Mouse (Mus musculus): ENCODE data around the gene Kat8.
A peak's percentile ranks its signal among the peaks of the same experiment; 100 is the strongest.

The Kat8 gene

DNA sequence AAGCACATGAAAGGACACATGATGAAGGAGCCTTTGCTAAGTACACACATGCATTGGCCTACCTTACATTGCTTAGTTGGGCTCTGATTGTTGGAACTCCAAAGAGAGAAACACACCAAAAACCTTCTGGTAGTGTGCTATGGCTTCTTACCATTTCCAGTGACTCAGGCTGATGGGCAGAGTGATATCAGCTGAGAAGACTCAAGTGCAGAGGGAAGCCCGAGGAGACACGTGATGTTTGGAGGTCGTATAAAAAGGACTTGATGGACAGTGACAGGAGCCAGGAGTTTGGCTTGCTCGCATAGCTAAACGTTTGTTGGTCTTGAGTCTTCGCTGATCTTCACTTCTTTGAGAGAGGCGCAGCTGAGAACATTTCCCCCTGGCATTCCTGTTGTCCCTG lies 14.8 kb upstream of the Kat8 start:
- DNase-seq (ENCODE audit: low spot score), result no peak

DNA sequence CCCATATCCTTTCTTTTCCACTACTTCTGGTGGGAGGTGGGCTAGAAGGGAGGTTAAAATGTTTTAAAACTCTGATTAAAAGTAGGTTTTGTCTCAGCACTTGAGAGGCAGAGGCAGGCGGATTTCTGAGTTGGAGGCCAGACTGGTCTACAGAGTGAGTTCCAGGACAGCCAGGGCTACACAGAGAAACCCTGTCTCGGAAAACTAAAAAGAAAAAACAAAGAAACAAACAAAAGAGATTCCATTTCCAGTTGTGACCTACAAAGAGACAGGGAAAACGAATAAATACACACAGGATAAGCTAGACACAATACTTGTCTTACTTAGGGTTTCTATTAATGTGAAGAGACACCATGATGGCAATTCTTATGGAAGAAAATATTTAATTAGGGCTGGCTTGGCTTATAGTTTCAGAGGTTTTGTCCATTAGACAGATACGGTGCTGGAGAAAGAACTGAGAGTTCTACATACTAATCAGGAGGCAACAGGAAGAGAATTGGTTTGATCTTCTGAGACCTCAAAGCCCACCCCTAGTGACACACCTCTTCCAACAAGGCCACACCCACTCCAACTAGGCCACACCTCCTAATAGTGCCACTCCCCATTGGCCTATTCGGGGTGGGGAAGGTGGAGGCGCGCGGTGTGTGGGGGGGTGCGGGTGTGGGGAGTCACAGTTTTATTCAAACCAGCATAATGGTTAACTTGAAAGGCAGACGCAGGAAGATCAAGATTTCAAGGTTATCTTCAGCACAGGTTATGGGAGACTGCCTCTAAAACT lies 13.9 kb upstream of the Kat8 start:
- DNase-seq (ENCODE audit: low spot score), result no peak

DNA sequence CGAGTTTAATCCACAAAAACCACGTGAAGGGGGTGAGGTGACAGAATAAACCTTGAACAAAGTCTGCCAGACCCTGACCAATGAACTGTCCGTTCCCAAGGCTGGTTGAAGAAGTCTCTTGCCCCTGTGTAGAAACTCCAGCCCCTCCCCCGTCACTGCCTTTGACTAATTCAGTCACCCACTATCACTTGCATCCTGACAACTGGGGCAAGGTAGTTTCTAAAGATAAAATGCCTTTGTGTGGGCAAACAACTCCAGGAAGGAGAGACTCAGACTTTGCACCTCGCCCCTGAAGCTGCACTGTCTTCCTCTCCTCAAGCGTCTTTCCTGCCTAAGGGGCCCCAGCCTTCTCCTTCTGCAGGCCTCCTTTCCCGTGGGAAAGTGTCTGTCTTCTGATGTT lies 12.3 kb upstream of the Kat8 start:
- DNase-seq (ENCODE audit: low spot score), result no peak

DNA sequence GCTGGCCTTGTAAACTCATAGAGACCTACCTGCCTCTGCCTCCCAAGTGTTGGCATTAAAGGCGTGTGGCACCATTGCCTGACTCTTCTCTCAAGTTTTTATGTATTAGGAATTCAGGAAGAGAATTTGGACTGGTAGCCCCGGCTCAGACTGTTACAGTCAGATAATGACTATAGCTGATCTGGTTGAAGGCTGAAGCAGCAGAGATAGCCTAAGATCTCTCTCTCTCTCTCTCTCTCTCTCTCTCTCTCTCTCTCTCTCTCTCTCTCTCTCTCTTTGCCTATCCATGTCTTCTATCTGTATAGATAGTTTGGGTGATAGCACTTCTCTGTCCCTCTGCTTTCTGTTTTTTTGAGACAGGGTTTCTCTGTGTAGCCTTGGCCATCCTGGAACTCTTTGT lies 10.5 kb upstream of the Kat8 start:
- DNase-seq (ENCODE audit: low spot score), result no peak

DNA sequence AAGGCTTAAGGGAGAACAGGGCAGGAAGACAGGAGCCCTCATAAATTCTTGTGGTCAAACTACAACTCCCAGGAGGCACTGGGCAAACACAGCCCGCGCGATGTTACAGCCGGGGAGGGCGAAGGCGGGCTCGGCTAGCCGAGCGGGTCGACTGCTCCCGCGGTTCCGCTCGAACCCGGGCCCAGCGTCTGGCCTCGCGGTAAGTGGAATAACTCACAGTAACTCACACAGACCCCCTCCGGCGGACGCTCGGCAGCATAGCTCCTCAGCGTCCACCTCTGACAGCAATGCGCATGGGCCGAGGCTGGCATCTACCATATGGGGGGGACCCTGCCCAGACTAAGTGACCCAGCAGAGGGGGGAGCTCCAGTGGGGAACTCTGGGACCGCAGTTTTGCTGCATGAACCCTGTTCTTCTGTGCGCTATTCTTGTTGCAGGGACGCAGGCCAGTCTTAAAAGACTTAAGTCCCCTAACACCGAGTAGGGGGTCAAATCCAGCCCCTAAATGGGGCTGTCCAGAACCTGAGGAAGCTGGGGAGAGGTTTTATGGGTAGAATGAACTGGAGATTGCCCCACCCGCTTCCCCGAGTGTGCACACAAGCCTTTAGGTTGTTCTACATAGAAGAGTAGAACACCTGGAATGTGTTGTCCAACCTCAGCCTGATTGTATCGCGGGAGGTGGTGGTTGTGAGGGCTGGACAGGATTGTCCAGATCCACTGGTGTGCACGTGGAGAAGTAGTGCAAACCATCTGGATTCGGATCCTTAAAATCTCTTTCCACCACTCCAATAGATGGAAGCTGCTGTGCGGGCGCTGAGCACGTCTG lies 8.1 kb upstream of the Kat8 start, which contains the start of gene Bckdk:
Gene Bckdk (plus strand): TSS at position 112 of the 826 bp plus-strand sequence.
- DNase-seq (ENCODE audit: low spot score), result peak; percentile 71

DNA sequence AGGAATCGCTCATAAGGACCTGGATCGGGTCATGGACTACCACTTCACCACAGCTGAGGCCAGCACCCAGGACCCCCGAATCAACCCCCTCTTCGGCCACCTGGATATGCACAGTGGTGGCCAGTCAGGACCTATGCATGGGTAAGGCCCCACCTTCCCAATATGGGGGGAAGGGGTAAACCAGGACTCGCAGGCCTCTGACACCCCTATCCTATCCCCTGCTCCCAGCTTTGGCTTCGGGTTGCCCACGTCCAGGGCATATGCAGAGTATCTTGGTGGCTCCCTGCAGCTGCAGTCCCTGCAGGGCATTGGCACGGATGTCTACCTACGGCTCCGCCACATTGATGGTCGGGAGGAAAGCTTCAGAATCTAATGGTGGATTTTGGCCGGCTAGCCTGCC lies 4.4 kb upstream of the Kat8 start:
- DNase-seq (ENCODE audit: low spot score), result no peak

DNA sequence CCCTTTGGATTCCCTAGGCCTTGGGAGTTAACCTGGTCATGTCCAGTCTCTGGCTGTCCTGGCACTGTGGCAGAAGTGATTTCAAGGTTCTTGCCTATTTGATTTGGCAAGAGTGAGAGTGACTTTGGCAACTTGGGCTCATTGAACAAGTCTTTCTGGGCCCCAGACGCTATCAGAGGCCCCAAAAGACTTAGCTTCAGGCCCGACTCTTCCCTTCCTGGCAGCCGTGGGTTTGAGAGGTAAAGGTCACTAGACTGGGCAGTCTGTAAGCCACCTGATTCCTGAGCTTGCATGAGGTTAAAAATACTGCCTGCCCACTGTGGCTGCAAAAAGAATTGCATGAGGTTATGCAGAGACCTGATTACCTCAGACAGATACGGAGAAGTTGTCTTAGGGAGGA lies 3.7 kb upstream of the Kat8 start:
- peak; percentile 39 for DNase-seq (ENCODE audit: low spot score)

- DNase-seq (ENCODE audit: low spot score), result no peak
These were observed 622 bp downstream of the Kat8 start for GRCm38 (mm10) chr7:127912938-127913337.

- DNase-seq (ENCODE audit: low spot score), result no peak
These were observed 3.0 kb downstream of the Kat8 start for GRCm38 (mm10) chr7:127915293-127915692.

DNA sequence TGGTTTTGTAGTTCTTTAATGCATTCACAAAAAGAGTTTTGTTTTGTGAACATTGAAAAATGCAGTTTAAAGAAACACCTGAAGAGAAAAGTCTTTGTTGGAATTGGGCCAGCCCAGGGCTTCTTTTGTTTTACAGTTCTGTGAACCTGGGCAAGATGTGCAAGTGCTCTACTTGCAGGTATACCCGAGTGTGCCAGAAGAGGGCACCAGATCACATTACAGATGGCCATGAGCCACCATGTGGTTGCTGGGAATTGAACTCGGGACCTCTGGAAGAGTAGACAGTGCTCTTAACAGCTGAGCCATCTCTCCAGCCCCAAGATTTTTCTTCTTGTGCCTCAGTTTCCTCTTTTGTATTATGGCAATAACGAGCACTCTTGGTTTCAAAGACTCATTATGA lies 5.9 kb downstream of the Kat8 start:
- peak; percentile 34 for DNase-seq (ENCODE audit: low spot score)

DNA sequence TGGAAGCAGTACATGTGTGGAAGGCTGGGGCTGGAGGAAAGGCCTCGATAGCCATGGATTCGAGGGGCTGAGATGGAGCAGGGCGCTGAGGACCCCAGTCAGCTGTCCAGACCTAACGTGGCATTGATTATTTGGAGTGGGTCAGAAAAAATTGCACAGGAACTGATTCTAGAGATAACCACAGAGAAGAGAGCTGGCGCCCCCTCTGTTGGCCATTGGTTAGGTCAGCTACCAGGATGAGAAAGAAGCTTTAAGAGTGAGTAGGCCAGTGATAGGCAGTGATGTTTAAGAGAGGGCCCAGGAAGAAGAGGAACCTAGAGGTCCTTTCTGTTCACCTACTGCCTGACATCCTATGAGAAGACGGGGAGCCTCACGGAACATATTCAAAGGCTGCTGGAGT lies 7.0 kb downstream of the Kat8 start:
- no peak for DNase-seq (ENCODE audit: low spot score)

DNA sequence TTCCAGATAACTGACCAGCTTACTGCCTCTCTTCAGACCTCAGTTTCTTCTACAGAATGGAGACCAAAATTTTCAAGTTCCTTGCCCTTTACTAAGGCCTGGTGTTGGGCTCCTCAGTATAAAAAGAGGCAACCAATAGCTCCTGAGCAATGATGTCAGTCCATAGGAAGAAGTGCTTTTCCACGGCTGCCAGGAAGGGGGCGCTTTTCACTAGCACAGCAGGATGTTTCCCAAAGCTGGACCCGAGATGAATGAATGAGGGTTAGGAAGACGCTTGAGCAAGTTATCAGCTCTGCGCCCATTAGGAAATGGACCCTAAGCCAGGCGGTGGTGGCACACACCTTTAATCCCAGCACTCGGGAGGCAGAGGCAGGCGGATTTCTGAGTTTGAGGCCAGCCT lies 9.2 kb downstream of the Kat8 start:
- DNase-seq (ENCODE audit: low spot score), result peak; percentile 23

GRCm38 (mm10) chr7:127922451-127923275 lies 10.3 kb downstream of the Kat8 start:
- no peak for DNase-seq (ENCODE audit: low spot score)

GRCm38 (mm10) chr7:127923714-127924113 lies 11.4 kb downstream of the Kat8 start:
- peak; percentile 58 for DNase-seq (ENCODE audit: low spot score)

- DNase-seq (ENCODE audit: low spot score), result no peak
These were observed 12.9 kb downstream of the Kat8 start for GRCm38 (mm10) chr7:127925252-127925651.

GRCm38 (mm10) chr7:127926066-127926465 lies 13.8 kb downstream of the Kat8 start:
- no peak for DNase-seq (ENCODE audit: low spot score)

- no peak for DNase-seq (ENCODE audit: low spot score)
These were observed 14.5 kb downstream of the Kat8 start for GRCm38 (mm10) chr7:127926846-127927245.

- no peak for DNase-seq (ENCODE audit: low spot score)
These were observed 15.4 kb downstream of the Kat8 start for GRCm38 (mm10) chr7:127927726-127928125.

- DNase-seq (ENCODE audit: low spot score), result no peak
These were observed 16.3 kb downstream of the Kat8 start for GRCm38 (mm10) chr7:127928596-127928995.

- DNase-seq (ENCODE audit: low spot score), result no peak
These were observed 17.6 kb downstream of the Kat8 start, which contains the start of gene Prss8 for GRCm38 (mm10) chr7:127929923-127930322. Gene Prss8 (minus strand): TSS chr7:127930104.

DNA sequence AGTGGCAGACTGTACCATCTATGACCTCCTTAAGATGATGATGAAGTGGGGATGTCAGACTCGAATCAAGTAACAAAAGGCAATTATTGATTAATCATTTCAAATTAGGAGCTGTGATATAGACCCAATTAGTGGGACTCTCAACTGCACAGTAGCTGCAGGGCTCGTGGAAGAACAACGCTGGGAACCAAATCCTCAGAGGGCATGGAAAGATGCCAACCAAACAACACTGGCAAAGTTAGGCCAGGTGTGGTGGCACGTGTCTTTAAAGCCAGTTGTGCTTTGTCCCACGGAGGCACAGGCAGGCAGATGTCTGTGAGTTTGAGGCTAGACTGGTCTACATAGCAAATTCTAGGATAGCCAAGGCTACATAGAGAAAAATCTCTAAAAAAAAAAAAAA lies 18.3 kb downstream of the Kat8 start:
- DNase-seq (ENCODE audit: low spot score), result no peak

Data from adipocyte (in vitro differentiated cells).